Mouse (Mus musculus) frontal cortex, postnatal 10 days (tissue): ENCODE measurements at regions not wholly inside any gene's neighbourhood (a gene's known extent, or its start where the extent isn't known, plus 50 kb on each side); places are given as distances from the start of the nearest gene placed in this dataset.
A peak's percentile ranks its signal among the peaks of the same experiment; 100 is the strongest.

Experiments used
- DNase-seq, 2 experiments: peaks; one replicate each; pipeline ENCODE4 v3.0.0; 2022; ENCODE audit warnings: low spot score in 2 of 2, mixed read lengths in 1 of 2

GRCm38 (mm10) chr14:64580086-64580485 lies 476.0 kb downstream of the Prss52 start:
- no peak for DNase-seq

GRCm38 (mm10) chr14:64580862-64581261 lies 476.8 kb downstream of the Prss52 start:
- DNase-seq: no peak

- DNase-seq: no peak
These were observed 477.6 kb downstream of the Prss52 start for GRCm38 (mm10) chr14:64581705-64582104.

- no peak for DNase-seq
These were observed 478.7 kb downstream of the Prss52 start for GRCm38 (mm10) chr14:64582822-64583221.

- no peak for DNase-seq
These were observed 480.1 kb downstream of the Prss52 start for GRCm38 (mm10) chr14:64584221-64584620.

- no peak for DNase-seq
These were observed 481.0 kb downstream of the Prss52 start for GRCm38 (mm10) chr14:64585081-64585470.

GRCm38 (mm10) chr14:64585471-64586192 lies 481.5 kb downstream of the Prss52 start:
- no peak for DNase-seq

- no peak for DNase-seq
These were observed 482.3 kb downstream of the Prss52 start for GRCm38 (mm10) chr14:64586386-64586859.

- peak in 1 of 2 experiments; percentile 53 for DNase-seq
These were observed 483.0 kb downstream of the Prss52 start for GRCm38 (mm10) chr14:64586860-64587698.

GRCm38 (mm10) chr14:64587699-64588434 lies 483.8 kb downstream of the Prss52 start:
- DNase-seq: peak; percentile 68 to 71

GRCm38 (mm10) chr14:64588561-64588960 lies 484.5 kb downstream of the Prss52 start:
- DNase-seq: no peak

GRCm38 (mm10) chr14:64589126-64589525 lies 485.0 kb downstream of the Prss52 start:
- no peak for DNase-seq

- peak; percentile 60 to 62 for DNase-seq
These were observed 485.8 kb downstream of the Prss52 start for GRCm38 (mm10) chr14:64589571-64590547.

- DNase-seq: no peak
These were observed 486.5 kb downstream of the Prss52 start for GRCm38 (mm10) chr14:64590611-64591010.

- no peak for DNase-seq
These were observed 487.2 kb downstream of the Prss52 start for GRCm38 (mm10) chr14:64591091-64591976.

- no peak for DNase-seq
These were observed 488.1 kb downstream of the Prss52 start for GRCm38 (mm10) chr14:64592176-64592575.

GRCm38 (mm10) chr14:64592706-64593320 lies 488.7 kb downstream of the Prss52 start:
- DNase-seq: no peak

GRCm38 (mm10) chr14:64593564-64593963 lies 489.5 kb downstream of the Prss52 start:
- peak; percentile 50 to 68 for DNase-seq

- no peak for DNase-seq
These were observed 490.0 kb downstream of the Prss52 start for GRCm38 (mm10) chr14:64594021-64594561.
